In genomic region chr6:115855733-115856360, GRCm38 (mm10) we compare ENCODE assay signal across 9 mouse cellular contexts. TPM values are rescaled to one million over a fixed set of nuclear protein-coding genes. Genes with fewer than 3 reads are reported as not detected.
DNase-seq lines count a peak whose midpoint lies in the region; ATAC-seq lines count a peak whose summit lies in the region.
"Had no signal": no experiment of that assay in that cellular context is flagged by ENCODE, and none has a peak within 500 bp of the region (broad histone marks: within the 10 kb centered on the region; RNA-seq: fewer than 3 reads in every experiment).

No protein-coding gene starts in this region.

- H3K4me3 ChIP-seq in heart, embryonic 16.5 days (ENCODE audit: low read length): no peak overlapping the region
- no peak overlapping the region for H3K4me3 ChIP-seq in embryonic facial prominence, embryonic 15.5 days (replicated peaks)
- H3K4me3 ChIP-seq: hindbrain, embryonic 13.5 days had no signal

- ATAC-seq in heart, embryonic 16.5 days (replicated peaks; ENCODE audit: extremely low read depth, insufficient read depth, low FRiP score): no peak
- no peak for ATAC-seq in embryonic facial prominence, embryonic 15.5 days (ENCODE audit: insufficient number of reproducible peaks, low FRiP score, low TSS enrichment, low read depth)

- H3K9ac ChIP-seq in heart, embryonic 16.5 days (ENCODE audit: low read length): no peak overlapping the region
- H3K9ac ChIP-seq in embryonic facial prominence, embryonic 15.5 days: no peak overlapping the region
- H3K9ac ChIP-seq: hindbrain, embryonic 13.5 days had no signal

- intact Hi-C loops in left cerebral cortex, postnatal 4 days (cut with DNase I): no loop called here

- H3K4me2 ChIP-seq in heart, embryonic 16.5 days (ENCODE audit: low read depth, low read length): no peak overlapping the region
- no peak overlapping the region for H3K4me2 ChIP-seq in embryonic facial prominence, embryonic 15.5 days (replicated peaks)
- H3K4me2 ChIP-seq: hindbrain, embryonic 13.5 days had no signal

- DNase-seq in heart, adult 18-20 months: no peak
- DNase-seq in left cerebral cortex, postnatal 4 days: peak; percentile 9
- DNase-seq in left cerebral cortex, adult 18-20 months (ENCODE audit: low spot score in 2 of 2): no peak
- peak; percentile 30 to 41 for DNase-seq in layer of hippocampus, postnatal 36 days
- DNase-seq in urinary bladder, postnatal 4 days (ENCODE audit: low spot score in 2 of 2): no peak
- DNase-seq: cerebellum, postnatal 36 days had no signal

- H3K9me3 ChIP-seq in heart, embryonic 16.5 days (replicated peaks; ENCODE audit: control insufficient read depth, low read length): no peaks in the 10 kb centered on the region
- H3K9me3 ChIP-seq in embryonic facial prominence, embryonic 15.5 days (replicated peaks): no peaks in the 10 kb centered on the region
- H3K9me3 ChIP-seq: hindbrain, embryonic 13.5 days had no signal

- H3K27ac ChIP-seq in heart, embryonic 16.5 days (ENCODE audit: low read length): peak overlapping the region; percentile 24
- peak overlapping the region; percentile 44; the same call in 1 of the 2 replicates for H3K27ac ChIP-seq in embryonic facial prominence, embryonic 15.5 days (replicated peaks)
- H3K27ac ChIP-seq: hindbrain, embryonic 13.5 days had no signal

- H3K4me1 ChIP-seq in heart, embryonic 16.5 days (ENCODE audit: control insufficient read depth, insufficient read depth, low read length): peaks cover 30% of the 10 kb centered on the region
- H3K4me1 ChIP-seq in embryonic facial prominence, embryonic 15.5 days: peaks cover 31% of the 10 kb centered on the region

- no peaks in the 10 kb centered on the region for H3K27me3 ChIP-seq in heart, embryonic 16.5 days (ENCODE audit: control insufficient read depth, insufficient read depth, low read length)
- no peaks in the 10 kb centered on the region for H3K27me3 ChIP-seq in embryonic facial prominence, embryonic 15.5 days
- H3K27me3 ChIP-seq: hindbrain, embryonic 13.5 days had no signal

- no peaks in the 10 kb centered on the region for H3K36me3 ChIP-seq in heart, embryonic 16.5 days (ENCODE audit: control insufficient read depth, insufficient read depth)
- H3K36me3 ChIP-seq in embryonic facial prominence, embryonic 15.5 days: no peaks in the 10 kb centered on the region
- H3K36me3 ChIP-seq: hindbrain, embryonic 13.5 days had no signal

- WGBS in heart, embryonic 16.5 days: 62% methylated on average over 3 of the region's 3 CpGs
- 82% methylated on average over 3 of the region's 3 CpGs for WGBS in embryonic facial prominence, embryonic 15.5 days

RNA-seq across cellular contexts. Expression of gene Ift122, which starts 2.6 kb away (rescaled TPM):
- polyA plus RNA-seq in heart, embryonic 16.5 days (2015; fragmentation: Nextera tagmentation; extraction: Ambion mirVana): 21.4 and 23.0 TPM in 2 replicates
- 1 to 10 TPM; 6.5 to 7.4 TPM for total RNA-seq in heart, adult 18-20 months (2021)
- 10 to 100 TPM; 28.9 to 35.8 TPM for total RNA-seq in left cerebral cortex, postnatal 4 days (2021)
- total RNA-seq in left cerebral cortex, adult 18-20 months (2021): 10 to 100 TPM; 28.7 to 30.3 TPM
- polyA plus RNA-seq in embryonic facial prominence, embryonic 15.5 days (2015; fragmentation: Nextera tagmentation; extraction: Ambion mirVana): 23.2 and 25.0 TPM in 2 replicates
- total RNA-seq in layer of hippocampus, postnatal 36 days (2021): 10 to 100 TPM; 31.6 to 35.3 TPM

RNA-seq across cellular contexts. Expression of gene Mbd4, which starts 2.7 kb away (rescaled TPM):
- 10.2 and 12.5 TPM in 2 replicates for polyA plus RNA-seq in heart, embryonic 16.5 days (2015; fragmentation: Nextera tagmentation; extraction: Ambion mirVana)
- total RNA-seq in heart, adult 18-20 months (2021): 1 to 10 TPM in 1 of 2 experiments, under 1 TPM in 1; 0.79 to 1.1 TPM
- total RNA-seq in left cerebral cortex, postnatal 4 days (2021): 1 to 10 TPM; 6.4 to 7.1 TPM
- total RNA-seq in left cerebral cortex, adult 18-20 months (2021): 1 to 10 TPM; 9.5 to 9.9 TPM
- polyA plus RNA-seq in embryonic facial prominence, embryonic 15.5 days (2015; fragmentation: Nextera tagmentation; extraction: Ambion mirVana): 18.4 and 18.5 TPM in 2 replicates
- total RNA-seq in layer of hippocampus, postnatal 36 days (2021): 1 to 10 TPM; 5.0 to 6.8 TPM

RNA-seq across cellular contexts. Expression of gene Efcab12, which starts 17.6 kb away (rescaled TPM):
- 0.51 and 0.59 TPM in 2 replicates for polyA plus RNA-seq in heart, embryonic 16.5 days (2015; fragmentation: Nextera tagmentation; extraction: Ambion mirVana)
- under 1 TPM; 0.27 to 0.54 TPM for total RNA-seq in heart, adult 18-20 months (2021)
- 1 to 10 TPM; 3.0 to 3.6 TPM for total RNA-seq in left cerebral cortex, postnatal 4 days (2021)
- total RNA-seq in left cerebral cortex, adult 18-20 months (2021): 1 to 10 TPM; 4.9 to 5.5 TPM
- polyA plus RNA-seq in embryonic facial prominence, embryonic 15.5 days (2015; fragmentation: Nextera tagmentation; extraction: Ambion mirVana): 1.1 and 1.9 TPM in 2 replicates
- total RNA-seq in layer of hippocampus, postnatal 36 days (2021): 1 to 10 TPM; 4.0 to 4.7 TPM

RNA-seq across cellular contexts. Expression of gene Rpl32, which starts 47.3 kb away (rescaled TPM):
- polyA plus RNA-seq in heart, embryonic 16.5 days (2015; fragmentation: Nextera tagmentation; extraction: Ambion mirVana): 1,011 and 1,085 TPM in 2 replicates
- 100 to 1,000 TPM; 616 to 693 TPM for total RNA-seq in heart, adult 18-20 months (2021)
- total RNA-seq in left cerebral cortex, postnatal 4 days (2021): 100 to 1,000 TPM; 842 to 903 TPM
- total RNA-seq in left cerebral cortex, adult 18-20 months (2021): 100 to 1,000 TPM; 512 to 513 TPM
- polyA plus RNA-seq in embryonic facial prominence, embryonic 15.5 days (2015; fragmentation: Nextera tagmentation; extraction: Ambion mirVana): 2,086 and 2,192 TPM in 2 replicates
- 100 to 1,000 TPM; 464 to 470 TPM for total RNA-seq in layer of hippocampus, postnatal 36 days (2021)

Comparison
In these comparisons a context has a peak if more than half of its experiments do, and no peak if none do; other contexts are left out.
1. DNase-seq: peak in left cerebral cortex, postnatal 4 days (single experiment) and layer of hippocampus, postnatal 36 days (2 of 2); none in heart, adult 18-20 months (0 of 2), left cerebral cortex, adult 18-20 months (0 of 2) and urinary bladder, postnatal 4 days (0 of 2).